Mouse (Mus musculus) olfactory bulb, adult 2 months (tissue): ENCODE measurements around the gene Kcnk16.

ENCODE experiments used
- CTCF ChIP-seq: fragments of 200-500 bp; IDR thresholded peaks from 2 replicates; pipeline ENCODE4 v1.5.1; 2012; ENCODE audit warnings: low read depth, mild to moderate bottlenecking, low read length, moderate library complexity; ENCODE audit not compliant: insufficient read depth
- POLR2A ChIP-seq: fragments of 200-500 bp; IDR thresholded peaks from 2 replicates; pipeline ENCODE4 v1.6.1; 2012; ENCODE audit warnings: mild to moderate bottlenecking, low read depth, low read length, moderate library complexity; ENCODE audit not compliant: insufficient read depth

DNA sequence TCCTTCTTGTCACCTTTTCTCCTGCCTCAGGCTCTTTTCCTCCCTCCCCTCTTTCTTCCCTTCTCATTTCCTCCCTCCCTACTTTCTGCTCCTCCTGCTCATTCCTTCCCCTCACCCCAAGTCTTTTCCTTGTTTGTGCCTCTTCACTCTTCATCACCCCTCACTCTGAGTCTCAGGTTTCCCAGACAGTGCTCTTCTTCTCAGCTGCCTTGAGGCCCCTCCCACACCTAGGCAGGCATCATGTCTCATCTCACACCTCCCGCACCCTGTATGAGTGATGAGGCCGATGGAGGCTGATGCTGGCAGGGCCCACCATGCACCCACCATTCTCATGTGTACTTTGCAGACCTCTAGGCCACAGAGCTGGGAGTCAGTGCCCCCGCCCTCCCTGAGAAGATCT lies 25.8 kb downstream of the Kcnk16 start:
- no peak for TF ChIP-seq POLR2A
- no peak for TF ChIP-seq CTCF
